Mouse (Mus musculus): ENCODE measurements around the gene Stk33.

Stk33 gene

DNA sequence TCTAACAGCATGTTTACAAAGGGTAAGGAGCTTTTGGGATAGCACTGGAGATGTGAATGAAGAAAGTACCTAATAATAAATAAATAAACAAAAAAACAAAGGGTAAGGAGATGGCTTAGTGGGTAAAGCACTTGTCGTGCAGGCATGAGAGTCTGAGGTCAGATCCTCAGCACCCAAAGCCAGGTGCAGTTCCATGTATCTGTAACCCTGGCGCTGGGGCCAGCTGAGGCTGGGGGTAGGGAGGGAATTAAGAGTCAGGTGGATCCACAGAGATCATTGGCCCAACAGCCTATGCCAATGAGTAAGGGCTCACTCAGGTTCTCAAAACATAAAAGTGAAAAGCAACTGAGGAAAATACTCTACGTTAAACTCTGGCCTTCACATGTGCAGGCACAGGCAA lies 91.6 kb downstream of the Stk33 start:
- no peak for DNase-seq

DNA sequence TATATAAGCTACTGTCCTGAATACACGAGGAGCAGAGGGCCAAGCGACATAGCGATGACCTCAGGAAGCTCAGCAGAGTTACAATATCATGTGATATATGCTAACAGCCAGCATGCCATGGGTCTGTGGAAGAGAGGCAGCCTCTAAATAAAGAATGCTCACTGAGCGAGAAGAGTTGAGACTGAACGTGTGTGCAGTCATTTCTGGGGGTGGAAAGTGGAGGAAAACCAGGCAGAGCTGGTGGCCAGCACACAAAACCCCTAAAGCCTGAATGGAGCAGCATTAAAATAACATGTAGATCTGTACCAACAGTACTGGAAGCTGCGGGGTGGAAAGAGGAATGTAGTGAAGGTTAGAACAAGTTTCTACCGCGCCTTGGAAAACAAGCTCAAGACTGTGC lies 107.2 kb downstream of the Stk33 start:
- no peak for DNase-seq

DNA sequence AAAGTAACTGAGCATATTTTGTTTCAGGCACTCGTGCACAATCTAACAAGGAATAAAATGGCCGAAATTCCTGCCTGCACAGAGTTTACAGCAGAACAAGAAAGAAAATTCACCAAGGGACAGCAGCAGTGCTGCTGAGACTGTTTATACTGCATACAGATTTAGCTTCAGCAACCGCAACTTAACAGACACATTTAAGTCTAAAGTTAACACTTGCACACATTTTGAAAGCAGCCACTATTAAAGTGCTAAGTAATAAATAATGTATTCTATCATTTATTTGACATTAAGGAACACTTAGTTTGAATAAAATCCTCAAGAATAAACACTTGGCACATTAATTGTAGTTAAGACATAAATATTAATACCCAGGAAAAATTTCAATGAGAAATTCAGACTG lies 110.1 kb downstream of the Stk33 start:
- no peak for DNase-seq

DNA sequence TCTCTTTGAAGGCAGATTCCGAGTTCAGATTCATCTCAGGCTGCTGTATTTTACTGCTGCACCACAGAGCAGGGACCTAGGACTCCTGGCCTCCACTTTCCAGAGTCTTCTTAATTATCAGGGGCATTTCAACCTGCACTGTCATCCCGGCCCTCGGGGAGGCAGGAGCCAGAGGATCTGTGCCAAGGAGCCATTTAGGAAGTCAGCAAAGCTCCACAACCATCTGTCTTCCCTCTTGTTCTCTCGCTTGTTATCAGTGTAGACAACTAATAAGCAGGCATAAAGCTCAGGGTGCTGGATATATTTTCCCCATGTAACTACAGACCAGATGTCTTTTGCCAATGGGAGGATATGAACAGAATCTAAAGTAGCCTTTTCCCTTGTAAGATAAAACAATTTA lies 112.1 kb downstream of the Stk33 start:
- no peak for DNase-seq

GRCm38 (mm10) chr7:109325731-109326130 lies 113.2 kb downstream of the Stk33 start:
- DNase-seq, result no peak

DNA sequence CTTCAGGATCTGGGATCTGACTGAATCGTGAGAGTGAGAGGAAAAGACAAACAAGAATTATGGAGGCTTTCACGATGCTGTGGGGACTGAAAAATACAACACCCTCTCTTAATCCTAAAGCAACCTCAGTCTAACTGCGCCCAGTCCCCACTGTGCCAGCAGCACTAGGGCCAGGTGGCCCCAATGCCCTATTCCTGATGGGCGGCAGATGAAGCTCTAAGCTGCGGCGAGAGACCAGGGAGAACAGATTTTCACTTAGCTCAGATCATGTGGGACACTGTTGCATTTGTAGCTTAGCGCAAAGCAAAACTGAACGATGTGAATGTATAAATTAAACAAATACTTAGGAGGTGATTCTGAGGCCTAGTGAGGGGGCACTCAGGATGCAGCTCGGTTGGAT lies 113.7 kb downstream of the Stk33 start:
- DNase-seq, result no peak

DNA sequence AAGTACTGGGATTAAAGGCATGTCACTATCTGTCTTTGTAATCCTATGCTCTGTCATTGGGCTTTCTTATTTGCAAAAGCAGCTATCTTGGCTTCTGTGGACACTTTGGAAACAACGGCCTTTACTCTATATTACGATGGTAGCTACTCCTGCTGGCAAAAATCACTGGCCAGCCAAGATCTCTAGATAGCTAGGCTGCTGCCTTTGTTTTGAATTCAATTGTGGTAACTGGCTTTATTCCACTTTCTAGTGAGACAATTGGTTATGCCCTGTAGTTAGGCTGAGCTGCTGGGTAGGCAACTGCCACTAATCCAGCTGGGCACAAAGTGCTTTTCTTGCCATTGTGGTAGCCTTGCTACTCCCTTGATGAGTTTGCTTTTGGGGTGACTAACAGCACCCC lies 129.4 kb downstream of the Stk33 start:
- no peak for DNase-seq

DNA sequence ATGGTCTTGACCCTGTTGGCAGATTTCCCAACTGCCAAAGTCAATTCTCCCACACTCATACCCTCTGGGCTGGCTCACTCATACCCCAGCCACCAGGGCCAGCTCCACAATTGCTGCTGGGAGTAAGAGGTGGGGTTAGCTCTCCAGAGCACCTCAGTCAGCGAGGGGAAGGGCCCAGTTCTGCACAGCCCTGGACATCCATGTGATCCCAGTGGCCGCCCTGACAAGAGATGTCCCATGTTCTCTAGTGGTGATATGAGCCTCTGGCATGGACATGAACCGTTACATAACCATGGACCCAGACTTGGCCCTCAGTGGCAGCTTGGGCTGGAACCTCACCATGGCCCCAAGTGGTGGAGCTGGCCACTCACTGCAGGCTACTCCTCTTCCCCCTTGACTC lies 143.1 kb downstream of the Stk33 start:
- no peak for DNase-seq

GRCm38 (mm10) chr7:109295351-109295750 lies 143.5 kb downstream of the Stk33 start:
- no peak for DNase-seq

GRCm38 (mm10) chr7:109290501-109290900 lies 148.4 kb downstream of the Stk33 start:
- DNase-seq, result no peak

DNA sequence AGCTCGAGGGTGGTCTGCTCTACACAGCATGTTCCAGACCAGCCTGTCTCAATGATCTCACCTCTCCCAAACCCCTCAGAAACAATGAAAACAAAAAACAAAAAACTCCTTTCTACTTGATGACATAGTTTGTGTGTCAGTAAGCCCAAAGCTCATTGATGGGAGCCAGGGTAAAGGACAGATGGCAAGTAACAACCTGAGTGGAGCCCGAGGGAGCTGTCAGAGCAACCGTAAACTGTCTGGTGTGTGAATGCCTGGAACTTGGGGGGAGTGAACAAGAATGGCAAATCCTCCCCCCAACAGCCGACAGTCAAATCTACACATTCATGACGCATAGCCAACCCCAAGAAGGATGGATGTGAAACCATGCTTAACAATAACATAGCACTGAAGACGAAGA lies 149.8 kb downstream of the Stk33 start:
- DNase-seq, result no peak

DNA sequence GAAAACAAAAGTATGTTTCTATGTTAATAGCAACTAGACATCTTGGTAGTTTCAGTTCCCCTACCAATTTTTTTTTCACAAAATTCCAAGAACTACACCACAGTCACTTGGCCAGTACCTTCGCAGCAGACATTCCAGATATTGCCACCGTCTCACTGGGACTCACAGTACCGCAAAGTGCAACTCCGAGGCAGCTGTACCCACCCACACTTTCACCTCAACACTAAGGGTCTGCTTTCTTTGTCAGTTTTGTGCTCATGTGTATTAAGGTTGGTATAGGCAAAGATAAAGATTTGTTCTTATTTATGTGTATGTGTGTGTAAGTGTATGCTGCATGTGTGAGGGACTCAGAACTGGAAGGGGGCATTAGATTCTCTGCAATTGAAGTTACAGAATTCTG lies 156.8 kb downstream of the Stk33 start:
- no peak for DNase-seq

DNA sequence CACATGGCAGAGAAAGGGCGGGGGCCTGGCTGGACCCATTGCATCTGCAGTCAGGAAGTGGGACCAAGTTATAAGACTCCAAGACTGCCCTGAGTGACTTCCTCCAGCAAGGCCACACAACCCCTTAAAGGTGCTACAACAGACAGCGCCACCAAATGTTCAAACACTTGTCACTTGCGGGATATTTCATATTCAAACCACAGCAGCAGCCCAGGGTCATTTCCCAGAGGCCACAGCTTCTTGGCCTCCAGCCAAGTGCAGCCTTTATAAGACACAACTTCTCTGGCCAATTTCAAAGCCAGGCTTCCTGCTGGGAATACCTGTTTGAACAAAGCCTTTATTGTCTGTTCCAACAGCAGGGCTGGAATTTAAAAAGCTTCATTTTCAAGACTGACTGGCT lies 162.3 kb downstream of the Stk33 start:
- DNase-seq, result peak; percentile 12

DNA sequence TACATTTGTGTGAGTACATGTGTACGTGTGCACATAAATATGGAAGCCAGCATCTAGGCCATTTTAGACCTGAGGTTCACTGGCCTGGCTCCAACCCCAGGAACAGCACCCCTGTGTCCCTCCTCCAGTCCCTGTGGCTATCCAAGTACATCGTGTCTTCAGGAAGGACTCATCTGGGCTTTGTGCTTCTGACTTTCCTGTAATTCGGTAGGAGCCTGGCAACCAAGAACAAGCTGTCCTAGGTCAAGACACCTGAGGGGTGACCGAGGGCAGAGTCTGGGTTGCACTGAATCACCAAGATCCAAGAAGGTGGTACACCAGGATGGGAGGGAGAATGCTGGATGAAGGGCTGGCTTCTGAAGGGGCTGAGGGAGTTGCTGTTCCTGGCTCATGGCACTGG lies 163.0 kb downstream of the Stk33 start:
- DNase-seq, result no peak

GRCm38 (mm10) chr7:109275151-109275550 lies 163.7 kb downstream of the Stk33 start:
- DNase-seq, result no peak

DNA sequence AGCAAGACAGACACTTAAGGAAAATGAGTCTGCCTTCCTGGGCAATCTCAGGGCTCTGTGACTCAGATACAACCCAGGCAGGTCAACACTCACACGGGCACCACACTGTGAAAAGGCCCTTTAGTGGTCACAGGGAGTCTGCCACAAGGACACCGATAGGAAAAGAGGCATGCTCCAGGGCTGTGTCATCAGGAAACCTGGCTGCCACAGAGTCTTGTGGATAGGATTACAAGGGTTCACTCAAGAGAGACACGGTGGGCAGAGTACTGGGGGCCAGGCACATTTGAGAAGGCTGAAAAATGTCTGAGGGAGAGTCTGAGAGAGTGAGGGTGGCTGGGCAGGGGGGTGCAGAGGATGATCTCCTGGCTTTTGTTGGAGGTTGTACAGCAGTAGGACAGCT lies 164.6 kb downstream of the Stk33 start:
- no peak for DNase-seq

DNA sequence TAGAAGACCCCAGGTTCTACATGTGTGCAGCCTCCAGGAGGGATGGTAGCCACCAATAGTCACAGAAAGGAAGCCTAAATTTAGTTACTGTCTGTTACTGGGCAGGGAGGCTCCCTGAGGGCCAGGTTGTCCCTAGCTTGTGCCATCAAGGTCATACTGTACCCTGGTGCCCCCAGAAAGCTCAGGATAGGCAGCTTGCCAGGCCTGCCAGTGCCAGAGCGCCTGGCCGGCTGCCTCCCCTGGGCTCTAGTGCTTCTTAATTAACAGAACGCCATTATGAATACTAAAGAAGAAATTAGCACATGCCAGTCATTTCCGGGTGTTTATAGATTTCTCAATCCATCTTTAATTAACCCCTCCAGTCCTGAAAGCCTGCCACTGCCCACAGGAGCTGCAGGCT lies 169.8 kb downstream of the Stk33 start:
- DNase-seq, result no peak

- no peak for DNase-seq
These were observed 171.5 kb downstream of the Stk33 start for GRCm38 (mm10) chr7:109267370-109267769.

- no peak for DNase-seq
These were observed 172.7 kb downstream of the Stk33 start for GRCm38 (mm10) chr7:109266181-109266580.

GRCm38 (mm10) chr7:109265606-109266005 lies 173.3 kb downstream of the Stk33 start:
- DNase-seq, result no peak

DNA sequence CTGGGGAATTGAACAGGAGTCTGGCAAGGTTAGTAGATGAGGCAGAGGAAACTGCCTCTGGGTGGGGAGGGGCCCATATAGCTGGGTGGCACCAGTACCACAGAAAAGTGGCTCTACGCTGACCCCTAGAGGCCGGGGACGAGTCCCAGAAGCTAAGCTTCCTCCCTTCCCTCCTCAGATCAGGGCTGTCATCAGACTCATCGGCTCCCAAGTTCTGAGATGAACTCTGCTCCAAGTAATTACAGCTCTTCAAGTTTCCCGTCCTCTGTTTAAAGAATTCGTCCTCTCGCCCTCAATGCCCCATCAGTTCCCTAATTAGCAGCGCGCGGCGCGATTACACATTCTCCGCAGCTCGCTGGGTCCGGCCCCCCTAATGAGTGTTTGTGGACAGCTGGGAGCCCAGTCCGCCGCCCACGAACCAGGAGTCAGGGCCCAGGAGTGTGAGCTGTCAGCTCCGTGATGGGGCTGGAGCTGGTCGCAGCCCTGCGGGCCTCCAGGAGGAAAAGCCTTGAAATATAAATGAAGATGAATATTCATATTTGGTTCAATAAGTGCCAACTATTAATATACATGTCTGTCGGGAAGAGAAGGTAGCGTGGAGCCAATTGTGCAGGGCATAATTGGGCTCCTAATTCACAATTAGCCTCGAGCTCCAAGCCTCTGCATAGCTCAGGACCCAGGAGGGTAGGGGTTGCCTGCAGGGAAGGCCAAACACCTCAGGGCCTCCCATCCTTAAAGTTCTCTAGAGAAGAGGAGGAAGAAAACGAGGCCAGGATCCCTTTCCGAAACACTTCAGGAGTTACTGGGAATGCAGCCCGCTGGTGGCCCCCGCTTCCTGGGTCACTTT lies 183.2 kb downstream of the Stk33 start:
- peak; percentile 63 for DNase-seq

DNA sequence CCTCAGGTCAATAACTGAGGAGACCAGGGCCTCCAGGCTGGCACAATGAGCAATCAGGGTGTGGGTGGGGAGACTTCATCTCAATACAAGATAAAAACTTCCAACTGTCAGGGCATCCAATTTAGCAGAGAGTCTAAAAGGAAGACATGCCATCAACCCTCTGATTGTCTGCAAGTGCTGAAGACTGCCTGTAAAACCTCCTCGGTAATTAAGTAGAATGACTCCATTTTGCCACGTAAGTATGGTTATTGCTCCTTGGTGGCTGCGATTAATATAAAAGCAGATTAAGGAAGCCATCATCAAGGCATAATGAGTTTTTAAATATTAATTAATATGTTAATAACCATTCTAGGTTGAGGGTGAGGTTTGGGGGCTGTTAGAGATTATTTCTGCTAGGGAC lies 187.5 kb downstream of the Stk33 start:
- no peak for DNase-seq

DNA sequence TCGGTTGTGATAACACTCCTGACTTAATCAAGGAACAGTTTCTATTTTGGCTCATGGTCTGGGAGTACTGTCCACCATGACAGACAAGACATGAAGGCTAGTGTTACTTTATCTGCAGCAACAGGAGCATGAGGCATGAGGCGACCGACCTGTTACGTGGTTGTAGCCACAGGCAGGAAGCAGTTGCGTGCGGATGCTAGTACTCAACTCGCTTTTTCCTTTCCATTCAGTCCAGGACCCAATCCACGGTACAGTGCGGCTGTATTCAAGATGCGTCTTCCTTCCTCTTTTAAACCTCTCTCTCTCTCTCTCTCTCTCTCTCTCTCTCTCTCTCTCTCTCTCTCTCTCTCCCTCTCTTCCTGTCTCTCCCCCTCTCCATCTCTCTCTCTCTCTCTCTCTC lies 194.1 kb downstream of the Stk33 start:
- no peak for DNase-seq

GRCm38 (mm10) chr7:109241313-109241712 lies 197.6 kb downstream of the Stk33 start:
- DNase-seq, result peak; percentile 4

- DNase-seq, result no peak
These were observed 199.5 kb downstream of the Stk33 start for GRCm38 (mm10) chr7:109239346-109239745.

Data from lung, postnatal 36 days (tissue).